Mouse (Mus musculus) embryonic facial prominence, embryonic 15.5 days (tissue): Measurements from ENCODE around the gene Tor4a. TPM values are rescaled to one million over a fixed set of nuclear protein-coding genes. Genes with fewer than 3 reads are reported as not detected.

Source experiments
- polyA plus RNA-seq: library from polyadenylated mRNA; unstranded; fragments of >200 nt; fragmentation: Nextera tagmentation; extraction: Ambion mirVana; gene quantifications from 2 replicates; pipeline ENCODE4 v1.2.1, GENCODE M21; 2015

Gene Tor4a
- polyA plus RNA-seq, 1 experiment from 2014 or later = 10.5 TPM

Other genes starting within 250 kb of the Tor4a start
- 17.0 and 19.4 TPM in 2 replicates for gene Zmynd19, start 247.1 kb downstream of the Tor4a start, polyA plus RNA-seq
- gene Dph7, start 234.5 kb downstream of the Tor4a start, polyA plus RNA-seq = 25.7 and 32.6 TPM in 2 replicates
- gene Mrpl41, start 221.8 kb downstream of the Tor4a start, polyA plus RNA-seq = 127 and 132 TPM in 2 replicates
- 8.5 and 9.7 TPM in 2 replicates for gene Pnpla7, start 220.9 kb downstream of the Tor4a start, polyA plus RNA-seq
- gene Nsmf, start 142.5 kb downstream of the Tor4a start, polyA plus RNA-seq = 93.0 and 97.2 TPM in 2 replicates
- gene Entpd8, start 116.6 kb downstream of the Tor4a start, polyA plus RNA-seq = not detected in 2 replicates
- 0.37 and 0.39 TPM in 2 replicates for gene Noxa1, start 101.7 kb downstream of the Tor4a start, polyA plus RNA-seq
- gene Nrarp, start 16.1 kb downstream of the Tor4a start, polyA plus RNA-seq = 26.8 and 26.9 TPM in 2 replicates
- gene Nelfb, start 14.6 kb upstream of the Tor4a start, polyA plus RNA-seq = 114 and 115 TPM in 2 replicates
- gene Stpg3, start 17.8 kb upstream of the Tor4a start, polyA plus RNA-seq = not detected in 2 replicates
- 0.77 TPM in 1 of 2 replicates, not detected in the other for gene Fam166a, start 21.9 kb upstream of the Tor4a start, polyA plus RNA-seq
- 590 and 660 TPM in 2 replicates for gene Tubb4b, start 27.8 kb upstream of the Tor4a start, polyA plus RNA-seq
- not detected in 2 replicates for gene Slc34a3, start 37.5 kb upstream of the Tor4a start, polyA plus RNA-seq
- gene Rnf224, start 39.9 kb upstream of the Tor4a start, polyA plus RNA-seq = 0.20 and 0.24 TPM in 2 replicates
- gene Rnf208, start 45.4 kb upstream of the Tor4a start, polyA plus RNA-seq = 18.4 and 22.9 TPM in 2 replicates
- gene Cysrt1, start 45.6 kb upstream of the Tor4a start, polyA plus RNA-seq = 53.3 and 54.0 TPM in 2 replicates
- gene AL732309.1, start 50.0 kb upstream of the Tor4a start, polyA plus RNA-seq = 8.2 and 9.4 TPM in 2 replicates
- 23.8 and 25.6 TPM in 2 replicates for gene Tmem203, start 58.6 kb upstream of the Tor4a start, polyA plus RNA-seq
- 10.2 TPM in 2 replicates for gene Tprn, start 65.7 kb upstream of the Tor4a start, polyA plus RNA-seq
- 258 and 263 TPM in 2 replicates for gene Ssna1, start 75.6 kb upstream of the Tor4a start, polyA plus RNA-seq
- 134 and 136 TPM in 2 replicates for gene Anapc2, start 75.6 kb upstream of the Tor4a start, polyA plus RNA-seq
- gene Tmem210, start 91.3 kb upstream of the Tor4a start, polyA plus RNA-seq = not detected in 2 replicates
- gene Lrrc26, start 93.0 kb upstream of the Tor4a start, polyA plus RNA-seq = 4.9 and 5.2 TPM in 2 replicates
- gene Grin1, start 122.3 kb upstream of the Tor4a start, polyA plus RNA-seq = 0.33 and 0.71 TPM in 2 replicates
- gene Man1b1, start 135.5 kb upstream of the Tor4a start, polyA plus RNA-seq = 54.4 and 55.5 TPM in 2 replicates
- 24.6 and 25.5 TPM in 2 replicates for gene Dpp7, start 159.5 kb upstream of the Tor4a start, polyA plus RNA-seq
- gene Uap1l1, start 168.8 kb upstream of the Tor4a start, polyA plus RNA-seq = 18.4 and 21.7 TPM in 2 replicates
- gene Sapcd2, start 175.4 kb upstream of the Tor4a start, polyA plus RNA-seq = 29.2 and 32.8 TPM in 2 replicates
- 7.4 and 9.0 TPM in 2 replicates for gene Entpd2, start 199.0 kb upstream of the Tor4a start, polyA plus RNA-seq
- 64.9 and 67.8 TPM in 2 replicates for gene Npdc1, start 202.5 kb upstream of the Tor4a start, polyA plus RNA-seq
- 0.08 and 0.20 TPM in 2 replicates for gene Fut7, start 226.4 kb upstream of the Tor4a start, polyA plus RNA-seq
- gene Abca2, start 231.8 kb upstream of the Tor4a start, polyA plus RNA-seq = 4.0 and 4.1 TPM in 2 replicates